Mouse (Mus musculus): ENCODE results near the gene Nphs2. TPM values are rescaled to one million over a fixed set of nuclear protein-coding genes. Genes with fewer than 3 reads are reported as not detected.
"Not testable (repeated sequence)": the region's sequence is repeated elsewhere in the genome, so short reads cannot be mapped to it uniquely, and the experiment has no call there.

Nphs2 gene
- not detected for total RNA-seq (2018; cell fraction: chromatin; rRNA removed)
- not detected for total RNA-seq (2018; cell fraction: cytosol; rRNA removed)
- not detected for total RNA-seq (2018; cell fraction: nucleus; rRNA removed)
- not detected in 3 replicates for polyA plus RNA-seq (2018)

GRCm38 (mm10) chr1:156310630-156311029 lies at the start of gene Nphs2:
Gene Nphs2 (plus strand): TSS chr1:156310727.
- Histone ChIP-seq H3K36me3 (ENCODE audit: inconsistent target) (no peaks in the 10 kb centered on the region), H3K4me3 (ENCODE audit: inconsistent target) (no peak within 1 kb of the TSS), H3K27ac (no peak within 1 kb of the TSS), H3K79me2 (ENCODE audit: inconsistent target) (no peaks in the 10 kb centered on the region)
- WGBS (ENCODE audit: missing documents): 17% methylated on average over 29 of the region's 29 CpGs

GRCm38 (mm10) chr1:156263352-156263751 lies 47.2 kb upstream of the Nphs2 start:
- no peak overlapping the region for H3K27ac ChIP-seq
- WGBS (ENCODE audit: missing documents): 82% methylated on average over 2 of the region's 2 CpGs
- H3K4me3 ChIP-seq (ENCODE audit: inconsistent target): no peak overlapping the region
- no peaks in the 10 kb centered on the region for H3K79me2 ChIP-seq (ENCODE audit: inconsistent target)
- no peaks in the 10 kb centered on the region for H3K36me3 ChIP-seq (ENCODE audit: inconsistent target)

- Histone ChIP-seq H3K36me3 (ENCODE audit: inconsistent target) (no peaks in the 10 kb centered on the region), H3K4me3 (ENCODE audit: inconsistent target) (no peak overlapping the region), H3K79me2 (ENCODE audit: inconsistent target) (no peaks in the 10 kb centered on the region), H3K27ac (no peak overlapping the region)
- 57% methylated on average over 8 of the region's 8 CpGs for WGBS (ENCODE audit: missing documents)
Measured at GRCm38 (mm10) chr1:156263946-156264345, 46.6 kb upstream of the Nphs2 start.

GRCm38 (mm10) chr1:156268546-156268945 lies 42.0 kb upstream of the Nphs2 start:
- not testable (repeated sequence) for H3K27ac ChIP-seq; H3K36me3 ChIP-seq (ENCODE audit: inconsistent target); H3K79me2 ChIP-seq (ENCODE audit: inconsistent target); H3K4me3 ChIP-seq (ENCODE audit: inconsistent target)
- WGBS (ENCODE audit: missing documents): 97% methylated on average over 3 of the region's 3 CpGs

GRCm38 (mm10) chr1:156270471-156270870 lies 40.1 kb upstream of the Nphs2 start:
- WGBS (ENCODE audit: missing documents): 94% methylated on average over 9 of the region's 9 CpGs

GRCm38 (mm10) chr1:156271654-156272053 lies 38.9 kb upstream of the Nphs2 start:
- 49% methylated on average over 5 of the region's 5 CpGs for WGBS (ENCODE audit: missing documents)
- no peak overlapping the region for H3K27ac ChIP-seq
- H3K4me3 ChIP-seq (ENCODE audit: inconsistent target): no peak overlapping the region
- H3K36me3 ChIP-seq (ENCODE audit: inconsistent target): no peaks in the 10 kb centered on the region
- H3K79me2 ChIP-seq (ENCODE audit: inconsistent target): no peaks in the 10 kb centered on the region

More at GRCm38 (mm10) chr1:156270471-156270870, 40.1 kb upstream of the Nphs2 start:
- no peaks in the 10 kb centered on the region for H3K79me2 ChIP-seq (ENCODE audit: inconsistent target)
- no peak overlapping the region for H3K27ac ChIP-seq
- no peaks in the 10 kb centered on the region for H3K36me3 ChIP-seq (ENCODE audit: inconsistent target)
- H3K4me3 ChIP-seq (ENCODE audit: inconsistent target): no peak overlapping the region

- H3K79me2 ChIP-seq (ENCODE audit: inconsistent target): no peaks in the 10 kb centered on the region
- WGBS (ENCODE audit: missing documents): 87% methylated on average over 7 of the region's 7 CpGs
- no peak overlapping the region for H3K27ac ChIP-seq
- no peak overlapping the region for H3K4me3 ChIP-seq (ENCODE audit: inconsistent target)
- H3K36me3 ChIP-seq (ENCODE audit: inconsistent target): no peaks in the 10 kb centered on the region
Measured at GRCm38 (mm10) chr1:156273647-156274046, 36.9 kb upstream of the Nphs2 start.

- H3K36me3 ChIP-seq (ENCODE audit: inconsistent target): no peaks in the 10 kb centered on the region
- H3K4me3 ChIP-seq (ENCODE audit: inconsistent target): no peak overlapping the region
- no peaks in the 10 kb centered on the region for H3K79me2 ChIP-seq (ENCODE audit: inconsistent target)
- 70% methylated on average over 7 of the region's 7 CpGs for WGBS (ENCODE audit: missing documents)
- H3K27ac ChIP-seq: no peak overlapping the region
Measured at GRCm38 (mm10) chr1:156280131-156280530, 30.4 kb upstream of the Nphs2 start.

- Histone ChIP-seq H3K36me3 (ENCODE audit: inconsistent target) (no peaks in the 10 kb centered on the region), H3K79me2 (ENCODE audit: inconsistent target) (no peaks in the 10 kb centered on the region), H3K27ac (no peak overlapping the region), H3K4me3 (ENCODE audit: inconsistent target) (no peak overlapping the region)
- WGBS (ENCODE audit: missing documents): 16% methylated on average over 10 of the region's 10 CpGs
Measured at GRCm38 (mm10) chr1:156284207-156284606, 26.3 kb upstream of the Nphs2 start.

- Histone ChIP-seq H3K79me2 (ENCODE audit: inconsistent target) (no peaks in the 10 kb centered on the region), H3K4me3 (ENCODE audit: inconsistent target) (no peak overlapping the region), H3K27ac (no peak overlapping the region), H3K36me3 (ENCODE audit: inconsistent target) (no peaks in the 10 kb centered on the region)
- WGBS (ENCODE audit: missing documents): 50% methylated on average over 9 of the region's 9 CpGs
Measured at GRCm38 (mm10) chr1:156284851-156285540, 25.5 kb upstream of the Nphs2 start.

- H3K79me2 ChIP-seq (ENCODE audit: inconsistent target): no peaks in the 10 kb centered on the region
- WGBS (ENCODE audit: missing documents): 30% methylated on average over 5 of the region's 5 CpGs
- no peak overlapping the region for H3K4me3 ChIP-seq (ENCODE audit: inconsistent target)
- H3K27ac ChIP-seq: no peak overlapping the region
- no peaks in the 10 kb centered on the region for H3K36me3 ChIP-seq (ENCODE audit: inconsistent target)
Measured at GRCm38 (mm10) chr1:156285541-156285896, 25.0 kb upstream of the Nphs2 start.

- Histone ChIP-seq H3K4me3 (ENCODE audit: inconsistent target) (no peak overlapping the region), H3K79me2 (ENCODE audit: inconsistent target) (no peaks in the 10 kb centered on the region), H3K36me3 (ENCODE audit: inconsistent target) (no peaks in the 10 kb centered on the region), H3K27ac (no peak overlapping the region)
- 93% methylated on average over 7 of the region's 9 CpGs for WGBS (ENCODE audit: missing documents)
Measured at GRCm38 (mm10) chr1:156288556-156289221, 21.8 kb upstream of the Nphs2 start.

- not testable (repeated sequence) for H3K36me3 ChIP-seq (ENCODE audit: inconsistent target); H3K27ac ChIP-seq; H3K4me3 ChIP-seq (ENCODE audit: inconsistent target); H3K79me2 ChIP-seq (ENCODE audit: inconsistent target)
- 20% methylated on average over 7 of the region's 10 CpGs for WGBS (ENCODE audit: missing documents)
Measured at GRCm38 (mm10) chr1:156289222-156289587, 21.3 kb upstream of the Nphs2 start.

GRCm38 (mm10) chr1:156290016-156290415 lies 20.5 kb upstream of the Nphs2 start:
- Histone ChIP-seq H3K27ac (no peak overlapping the region), H3K36me3 (ENCODE audit: inconsistent target) (no peaks in the 10 kb centered on the region), H3K4me3 (ENCODE audit: inconsistent target) (no peak overlapping the region), H3K79me2 (ENCODE audit: inconsistent target) (no peaks in the 10 kb centered on the region)
- WGBS (ENCODE audit: missing documents): 98% methylated on average over 4 of the region's 6 CpGs

- no peak within 1 kb of the TSS for H3K4me3 ChIP-seq (ENCODE audit: inconsistent target)
- H3K36me3 ChIP-seq (ENCODE audit: inconsistent target): no peaks in the 10 kb centered on the region
- no peaks in the 10 kb centered on the region for H3K79me2 ChIP-seq (ENCODE audit: inconsistent target)
- 6% methylated on average over 71 of the region's 85 CpGs for WGBS (ENCODE audit: missing documents)
- no peak within 1 kb of the TSS for H3K27ac ChIP-seq
Measured at GRCm38 (mm10) chr1:156302911-156303749, 7.4 kb upstream of the Nphs2 start, which contains the start of gene Tdrd5. Gene Tdrd5 (minus strand): TSS chr1:156303664.
